Mouse (Mus musculus) liver, embryonic 15.5 days (tissue): ENCODE results near the gene Gin1. TPM values are rescaled to one million over a fixed set of nuclear protein-coding genes. Genes with fewer than 3 reads are reported as not detected.

Experiments
- ATAC-seq: fragments of 200-750 bp; cut with Nextera tagmentation; 2 replicates; pipeline ENCODE4 v1.8.0; 2017; ENCODE audit warnings: moderate number of reproducible peaks, mild to moderate bottlenecking, moderate library complexity; ENCODE audit not compliant: insufficient read depth
- H3K27ac ChIP-seq: fragments of 300-500 bp; sonication (generic); replicated peaks from 2 replicates; pipeline ENCODE4 v1.5.1; 2015; ENCODE audit warnings: mild to moderate bottlenecking, inconsistent platforms
- H3K27me3 ChIP-seq: fragments of 300-500 bp; sonication (generic); 2 replicates; pipeline ENCODE4 v1.6.1; 2015; ENCODE audit warnings: mild to moderate bottlenecking, inconsistent platforms
- H3K36me3 ChIP-seq: fragments of 300-500 bp; sonication (generic); replicated peaks from 2 replicates; pipeline ENCODE4 v1.6.1; 2015; ENCODE audit warnings: moderate library complexity, mild to moderate bottlenecking, inconsistent platforms
- H3K4me1 ChIP-seq: fragments of 300-500 bp; sonication (generic); replicated peaks from 2 replicates; pipeline ENCODE4 v1.6.1; 2015; ENCODE audit warnings: inconsistent platforms
- H3K4me2 ChIP-seq: fragments of 300-500 bp; sonication (generic); 2 replicates; pipeline ENCODE4 v1.6.1; 2015; ENCODE audit warnings: moderate library complexity, mild to moderate bottlenecking, inconsistent platforms
- H3K4me3 ChIP-seq: fragments of 300-500 bp; sonication (generic); replicated peaks from 2 replicates; pipeline ENCODE4 v1.5.1; 2015; ENCODE audit warnings: mild to moderate bottlenecking, inconsistent platforms
- H3K9ac ChIP-seq: fragments of 300-500 bp; sonication (generic); 2 replicates; pipeline ENCODE4 v1.6.1; 2015; ENCODE audit warnings: moderate library complexity, mild to moderate bottlenecking, inconsistent platforms
- H3K9me3 ChIP-seq: fragments of 300-500 bp; sonication (generic); replicated peaks from 2 replicates; pipeline ENCODE4 v1.6.1; 2016; ENCODE audit warnings: inconsistent platforms
- WGBS: fragments of 180-500 bp; shearing (Covaris S2); methylation state at CpG from one replicate; pipeline ENCODE4 v1.1.7; 2015; ENCODE audit warnings: mixed read lengths; ENCODE audit not compliant: insufficient replicate concordance; 5-methylcytosine and 5-hydroxymethylcytosine counted together
- polyA plus RNA-seq: library from polyadenylated mRNA; unstranded; fragments of >200 nt; fragmentation: Nextera tagmentation; extraction: Ambion mirVana; gene quantifications from 2 replicates; pipeline ENCODE4 v1.2.1, GENCODE M21; 2015

The Gin1 gene
- polyA plus RNA-seq, 1 experiment from 2014 or later, result 11.0 TPM

GRCm38 (mm10) chr1:97827566-97827965 lies 57.6 kb downstream of the Gin1 start:
- Histone ChIP-seq H3K4me1 (no peaks in the 10 kb centered on the region), H3K36me3 (no peaks in the 10 kb centered on the region), H3K9ac (no peak overlapping the region), H3K9me3 (no peaks in the 10 kb centered on the region), H3K4me3 (no peak overlapping the region), H3K27ac (no peak overlapping the region), H3K4me2 (no peak overlapping the region), H3K27me3 (no peaks in the 10 kb centered on the region)
- ATAC-seq, result no peak
- WGBS, result 61% methylated on average over 2 of the region's 2 CpGs

GRCm38 (mm10) chr1:97828087-97828486 lies 58.1 kb downstream of the Gin1 start:
- Histone ChIP-seq H3K4me3 (no peak overlapping the region), H3K4me1 (no peaks in the 10 kb centered on the region), H3K36me3 (no peaks in the 10 kb centered on the region), H3K4me2 (no peak overlapping the region), H3K9me3 (no peaks in the 10 kb centered on the region), H3K9ac (no peak overlapping the region), H3K27me3 (no peaks in the 10 kb centered on the region), H3K27ac (no peak overlapping the region)
- ATAC-seq, result no peak
- 81% methylated on average over 5 of the region's 5 CpGs for WGBS

GRCm38 (mm10) chr1:97833466-97834353 lies 63.7 kb downstream of the Gin1 start:
- WGBS, result 48% methylated on average over 5 of the region's 5 CpGs
- H3K9me3 ChIP-seq, result no peaks in the 10 kb centered on the region
- no peak for ATAC-seq
- no peak overlapping the region for H3K9ac ChIP-seq
- H3K4me1 ChIP-seq, result no peaks in the 10 kb centered on the region
- H3K36me3 ChIP-seq, result no peaks in the 10 kb centered on the region
- no peaks in the 10 kb centered on the region for H3K27me3 ChIP-seq
- no peak overlapping the region for H3K27ac ChIP-seq
- H3K4me3 ChIP-seq, result no peak overlapping the region
- H3K4me2 ChIP-seq, result no peak overlapping the region

- Histone ChIP-seq H3K27ac (no peak overlapping the region), H3K4me3 (no peak overlapping the region), H3K4me2 (no peak overlapping the region), H3K4me1 (no peaks in the 10 kb centered on the region), H3K36me3 (no peaks in the 10 kb centered on the region), H3K9ac (no peak overlapping the region), H3K27me3 (no peaks in the 10 kb centered on the region), H3K9me3 (no peaks in the 10 kb centered on the region)
- 74% methylated on average over 5 of the region's 5 CpGs for WGBS
- ATAC-seq, result no peak
Measured at GRCm38 (mm10) chr1:97834354-97834822, 64.4 kb downstream of the Gin1 start.

Other genes starting within 250 kb of the Gin1 start
- gene D1Ertd622e, start 108.1 kb upstream of the Gin1 start, polyA plus RNA-seq, result 48.0 and 49.8 TPM in 2 replicates
- 10.2 and 10.3 TPM in 2 replicates for gene Ppip5k2, start 239 bp downstream of the Gin1 start, polyA plus RNA-seq